Mouse (Mus musculus) hindbrain, embryonic 11.5 days (tissue): ENCODE measurements around the gene Pdzd2. TPM values are rescaled to one million over a fixed set of nuclear protein-coding genes. Genes with fewer than 3 reads are reported as not detected.

ENCODE experiments used
- ATAC-seq: fragments of 200-750 bp; cut with Nextera tagmentation; 2 replicates; pipeline ENCODE4 v1.8.0; 2017; ENCODE audit warnings: mild to moderate bottlenecking, moderate TSS enrichment, moderate library complexity; ENCODE audit not compliant: low FRiP score
- DNase-seq: peaks from one replicate; pipeline ENCODE4 v3.0.0-alpha.2; 2015; ENCODE audit warnings: low spot score
- H3K27ac ChIP-seq: fragments of 300-500 bp; sonication (generic); 2 replicates; pipeline ENCODE4 v1.5.1; 2014; ENCODE audit warnings: mild to moderate bottlenecking, low read depth, low read length
- H3K27me3 ChIP-seq: fragments of 300-500 bp; sonication (generic); 2 replicates; pipeline ENCODE4 v1.6.1; 2014; ENCODE audit warnings: mild to moderate bottlenecking, low read length, moderate library complexity, mixed read lengths; ENCODE audit not compliant: control insufficient read depth, insufficient read depth
- H3K36me3 ChIP-seq: fragments of 300-500 bp; sonication (generic); 2 replicates; pipeline ENCODE4 v1.6.1; 2014; ENCODE audit warnings: mild to moderate bottlenecking, low read length, moderate library complexity, mixed read lengths; ENCODE audit not compliant: control insufficient read depth, insufficient read depth
- H3K4me1 ChIP-seq: fragments of 300-500 bp; sonication (generic); replicated peaks from 2 replicates; pipeline ENCODE4 v1.6.1; 2014; ENCODE audit warnings: low read length, mixed read lengths; ENCODE audit not compliant: control insufficient read depth, insufficient read depth
- H3K4me2 ChIP-seq: fragments of 300-500 bp; sonication (generic); replicated peaks from 2 replicates; pipeline ENCODE4 v1.6.1; 2014; ENCODE audit warnings: mild to moderate bottlenecking, low read depth, low read length
- H3K4me3 ChIP-seq: fragments of 300-500 bp; sonication (generic); 2 replicates; pipeline ENCODE4 v1.5.1; 2014; ENCODE audit warnings: low read depth, low read length
- H3K9ac ChIP-seq: fragments of 300-500 bp; sonication (generic); 2 replicates; pipeline ENCODE4 v1.6.1; 2014; ENCODE audit warnings: low read depth, low read length
- H3K9me3 ChIP-seq: fragments of 300-500 bp; sonication (generic); 2 replicates; pipeline ENCODE4 v1.6.1; 2016; ENCODE audit warnings: low read length; ENCODE audit not compliant: control insufficient read depth
- WGBS: fragments of 180-500 bp; shearing (Covaris S2); extraction: QIAGEN DNeasy Blood & Tissue Kit; methylation state at CpG from one replicate; pipeline ENCODE4 v1.1.7; 2014; 5-methylcytosine and 5-hydroxymethylcytosine counted together
- polyA plus RNA-seq: library from polyadenylated mRNA; unstranded; fragments of >200 nt; fragmentation: Nextera tagmentation; extraction: Ambion mirVana; gene quantifications from 2 replicates; pipeline ENCODE4 v1.2.1, GENCODE M21; 2014

Pdzd2 gene
- polyA plus RNA-seq, 1 experiment from 2014 or later: 5.5 TPM

DNA sequence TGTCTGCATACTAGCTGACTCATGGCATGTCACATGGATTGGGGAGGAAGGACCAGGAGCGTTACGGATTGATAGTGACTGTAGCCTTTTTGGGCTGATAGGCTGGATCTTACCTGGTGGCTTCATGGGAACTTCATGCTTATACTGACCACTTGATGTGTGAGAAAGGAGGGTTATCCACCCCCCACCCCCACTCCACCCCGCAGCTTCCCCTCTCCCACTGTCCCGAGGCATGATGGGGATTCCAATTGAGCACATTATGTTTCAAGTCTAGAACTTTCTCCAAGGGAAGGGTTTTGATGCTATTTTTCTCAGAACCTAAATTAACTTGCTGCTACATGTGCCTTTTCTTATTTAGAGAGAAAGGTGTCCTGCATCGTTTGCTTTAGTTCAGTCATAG lies 381.3 kb downstream of the Pdzd2 start:
- WGBS: 92% methylated on average over 5 of the region's 5 CpGs
- DNase-seq (no peak), ATAC-seq (no peak)
- H3K36me3 ChIP-seq: no peaks in the 10 kb centered on the region
- no peak overlapping the region for H3K9ac ChIP-seq
- H3K9me3 ChIP-seq: no peaks in the 10 kb centered on the region
- no peak overlapping the region for H3K27ac ChIP-seq
- no peak overlapping the region for H3K4me2 ChIP-seq
- H3K4me1 ChIP-seq: no peaks in the 10 kb centered on the region
- no peaks in the 10 kb centered on the region for H3K27me3 ChIP-seq
- H3K4me3 ChIP-seq: no peak overlapping the region

DNA sequence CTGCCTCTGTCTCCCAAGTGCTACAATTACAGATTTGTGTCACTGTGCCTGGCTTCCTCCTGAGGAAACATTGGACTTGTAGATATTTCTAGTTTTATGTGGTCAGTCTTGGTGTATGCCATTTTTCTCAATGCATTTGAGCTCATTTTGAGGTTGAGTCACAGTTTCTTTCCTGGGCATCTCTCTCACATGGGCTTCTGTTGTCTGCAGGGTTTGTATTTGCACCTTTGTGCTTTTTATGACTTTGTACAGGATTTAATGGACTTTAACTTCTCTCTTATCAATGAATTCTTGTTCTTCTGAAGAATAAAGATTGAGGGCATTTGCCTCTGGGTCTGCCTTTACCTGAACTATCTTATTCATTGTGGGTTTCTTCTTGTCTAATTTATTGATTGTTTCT lies 382.3 kb downstream of the Pdzd2 start:
- Histone ChIP-seq H3K9me3 (no peaks in the 10 kb centered on the region), H3K4me3 (no peak overlapping the region), H3K4me1 (no peaks in the 10 kb centered on the region), H3K4me2 (no peak overlapping the region), H3K27ac (no peak overlapping the region), H3K36me3 (no peaks in the 10 kb centered on the region), H3K27me3 (no peaks in the 10 kb centered on the region), H3K9ac (no peak overlapping the region)
- DNase-seq (no peak), ATAC-seq (no peak)

DNA sequence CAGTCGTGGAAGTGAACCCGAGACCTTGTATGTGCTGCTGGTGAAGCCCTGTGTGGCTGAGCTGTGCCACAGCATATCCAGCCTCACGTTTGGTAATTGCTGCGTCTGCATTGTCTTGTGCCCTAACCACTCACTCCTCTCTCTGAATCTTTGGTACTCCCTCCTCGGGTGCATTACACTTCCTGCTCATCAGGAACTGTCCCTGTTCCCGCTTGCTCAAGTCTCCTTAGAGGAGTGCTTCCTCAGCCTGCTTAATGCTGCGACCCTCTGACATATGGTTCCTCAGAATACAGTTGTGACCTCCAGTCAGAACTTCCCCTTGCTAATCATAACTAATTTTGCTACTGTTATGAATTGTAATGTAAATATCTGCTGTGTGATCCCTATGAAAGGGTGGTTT lies 383.8 kb downstream of the Pdzd2 start:
- ATAC-seq (no peak), DNase-seq (no peak)
- Histone ChIP-seq H3K9me3 (no peaks in the 10 kb centered on the region), H3K4me1 (no peaks in the 10 kb centered on the region), H3K27ac (no peak overlapping the region), H3K36me3 (no peaks in the 10 kb centered on the region), H3K4me3 (no peak overlapping the region), H3K4me2 (no peak overlapping the region), H3K27me3 (no peaks in the 10 kb centered on the region), H3K9ac (no peak overlapping the region)
- WGBS: 87% methylated on average over 7 of the region's 7 CpGs

DNA sequence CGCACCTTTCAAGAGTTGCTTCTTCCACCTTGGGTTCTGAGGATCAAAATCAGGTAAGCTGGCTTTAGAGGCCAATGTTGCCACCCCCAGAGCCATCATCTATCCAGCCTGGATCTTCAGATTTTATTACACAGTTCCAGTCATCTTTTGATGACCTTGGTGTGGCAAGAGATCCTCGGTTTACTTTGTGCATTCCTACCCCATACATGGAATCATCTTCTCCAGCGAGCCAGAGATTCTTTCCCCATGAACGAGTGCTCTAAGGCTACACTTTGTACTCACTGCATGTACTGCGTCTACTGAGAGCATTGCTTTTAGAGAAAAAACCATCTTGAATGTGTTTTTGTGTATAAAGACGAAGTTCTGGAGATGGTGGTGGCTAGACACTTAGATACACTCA lies 384.5 kb downstream of the Pdzd2 start:
- ATAC-seq: no peak
- Histone ChIP-seq H3K9ac (no peak overlapping the region), H3K4me1 (no peaks in the 10 kb centered on the region), H3K4me2 (no peak overlapping the region), H3K4me3 (no peak overlapping the region), H3K36me3 (no peaks in the 10 kb centered on the region), H3K27ac (no peak overlapping the region), H3K27me3 (no peaks in the 10 kb centered on the region), H3K9me3 (no peaks in the 10 kb centered on the region)
- WGBS: 91% methylated on average over 6 of the region's 6 CpGs
- no peak for DNase-seq

DNA sequence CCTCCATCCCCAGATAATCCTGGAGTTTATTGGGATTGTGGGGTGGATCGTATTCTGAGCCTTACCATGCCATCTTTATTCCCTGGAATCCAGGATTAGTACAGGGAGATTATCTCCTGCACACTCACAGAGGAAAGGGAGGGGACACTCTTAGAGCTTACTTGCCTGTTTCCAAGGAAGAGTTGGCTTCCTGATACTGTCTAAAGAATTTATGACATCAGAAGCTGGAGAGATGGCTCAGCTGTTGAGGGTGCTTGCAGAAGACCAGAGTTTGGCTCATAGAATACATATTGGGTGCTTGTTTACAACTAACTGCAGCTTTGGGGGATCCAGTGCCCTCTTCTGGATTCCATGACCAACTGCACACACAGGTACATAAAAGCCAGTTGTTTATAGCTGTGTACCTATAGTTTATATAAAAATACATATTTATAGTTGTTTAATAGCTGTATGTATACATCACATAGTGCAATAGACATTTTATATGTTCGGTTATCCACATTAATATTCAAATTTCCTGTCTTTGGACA lies 385.4 kb downstream of the Pdzd2 start:
- H3K27me3 ChIP-seq: no peaks in the 10 kb centered on the region
- DNase-seq: no peak
- no peak overlapping the region for H3K27ac ChIP-seq
- no peaks in the 10 kb centered on the region for H3K36me3 ChIP-seq
- ATAC-seq: no peak
- WGBS: 99% methylated on average over 2 of the region's 2 CpGs
- H3K9me3 ChIP-seq: no peaks in the 10 kb centered on the region
- no peak overlapping the region for H3K4me2 ChIP-seq
- H3K4me1 ChIP-seq: no peaks in the 10 kb centered on the region
- no peak overlapping the region for H3K4me3 ChIP-seq
- H3K9ac ChIP-seq: no peak overlapping the region

DNA sequence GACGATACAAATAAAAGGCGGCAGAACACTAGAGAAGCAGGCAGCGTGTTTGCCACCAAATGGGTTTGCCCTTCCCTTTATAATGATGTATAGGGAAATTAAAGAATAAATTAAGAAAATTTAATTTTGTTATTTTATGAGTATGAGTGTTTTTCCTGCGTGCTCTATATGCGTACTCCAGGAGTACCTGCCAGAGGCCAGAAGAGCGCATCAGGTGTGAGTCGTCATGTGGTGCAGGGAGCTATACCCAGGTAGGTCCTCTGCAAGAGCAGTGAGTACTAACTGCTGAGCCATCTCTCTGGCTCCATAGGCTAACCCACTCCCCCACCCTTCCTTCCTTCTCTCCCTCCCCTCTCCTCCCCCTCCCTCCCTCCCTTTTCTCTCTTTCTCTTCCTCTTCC lies 388.3 kb downstream of the Pdzd2 start:
- 91% methylated on average over 7 of the region's 7 CpGs for WGBS
- no peak overlapping the region for H3K4me2 ChIP-seq
- H3K4me1 ChIP-seq: no peaks in the 10 kb centered on the region
- no peak overlapping the region for H3K4me3 ChIP-seq
- ATAC-seq (no peak), DNase-seq (no peak)
- H3K27ac ChIP-seq: no peak overlapping the region
- H3K9me3 ChIP-seq: no peaks in the 10 kb centered on the region
- H3K9ac ChIP-seq: no peak overlapping the region
- no peaks in the 10 kb centered on the region for H3K27me3 ChIP-seq
- H3K36me3 ChIP-seq: no peaks in the 10 kb centered on the region

DNA sequence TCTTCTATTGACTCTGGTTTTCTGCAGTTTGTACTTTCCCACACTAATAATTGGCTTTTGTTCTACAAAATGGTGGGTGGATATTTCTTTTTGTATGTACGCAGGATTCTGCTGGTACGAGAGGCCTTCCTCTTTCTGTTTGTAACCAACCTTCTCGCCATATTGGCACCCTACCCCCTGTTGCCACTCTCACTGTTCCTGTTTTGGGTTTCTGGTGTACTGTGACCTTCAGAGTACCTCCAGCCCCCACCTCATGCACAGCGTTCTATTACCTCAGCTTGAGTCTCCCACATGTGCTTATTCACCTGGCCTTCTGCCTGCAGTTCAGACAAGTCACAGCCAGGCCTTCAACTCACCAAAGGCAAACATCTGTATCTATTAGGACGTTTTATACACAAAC lies 389.9 kb downstream of the Pdzd2 start:
- Histone ChIP-seq H3K4me1 (no peaks in the 10 kb centered on the region), H3K27ac (no peak overlapping the region), H3K36me3 (no peaks in the 10 kb centered on the region), H3K27me3 (no peaks in the 10 kb centered on the region), H3K4me3 (no peak overlapping the region), H3K9me3 (no peaks in the 10 kb centered on the region), H3K4me2 (no peak overlapping the region), H3K9ac (no peak overlapping the region)
- WGBS: 87% methylated on average over 5 of the region's 5 CpGs
- DNase-seq (no peak), ATAC-seq (no peak)

DNA sequence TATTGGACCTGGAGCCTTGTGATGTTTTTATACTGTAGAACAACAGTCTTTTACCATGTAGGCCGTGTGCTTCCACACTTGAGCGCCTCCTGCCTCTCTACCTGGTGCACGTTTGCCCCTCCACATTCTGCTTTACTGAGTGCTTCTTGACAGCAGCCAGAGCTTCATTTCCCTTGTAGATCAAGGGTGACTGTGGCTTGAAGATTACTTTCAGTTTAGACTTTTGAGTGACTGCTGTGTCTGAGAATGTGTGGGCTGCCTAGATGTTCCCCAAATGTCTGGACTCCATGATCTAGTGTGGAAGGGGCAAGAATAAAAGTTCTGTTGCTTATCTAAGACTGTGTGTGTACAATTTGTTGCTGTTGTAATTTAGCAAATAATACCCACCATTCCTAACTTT lies 390.8 kb downstream of the Pdzd2 start:
- H3K9me3 ChIP-seq: no peaks in the 10 kb centered on the region
- no peak overlapping the region for H3K27ac ChIP-seq
- no peak overlapping the region for H3K4me3 ChIP-seq
- H3K4me1 ChIP-seq: no peaks in the 10 kb centered on the region
- 86% methylated on average over 3 of the region's 3 CpGs for WGBS
- H3K27me3 ChIP-seq: no peaks in the 10 kb centered on the region
- no peak overlapping the region for H3K4me2 ChIP-seq
- DNase-seq (no peak), ATAC-seq (no peak)
- no peak overlapping the region for H3K9ac ChIP-seq
- no peaks in the 10 kb centered on the region for H3K36me3 ChIP-seq

DNA sequence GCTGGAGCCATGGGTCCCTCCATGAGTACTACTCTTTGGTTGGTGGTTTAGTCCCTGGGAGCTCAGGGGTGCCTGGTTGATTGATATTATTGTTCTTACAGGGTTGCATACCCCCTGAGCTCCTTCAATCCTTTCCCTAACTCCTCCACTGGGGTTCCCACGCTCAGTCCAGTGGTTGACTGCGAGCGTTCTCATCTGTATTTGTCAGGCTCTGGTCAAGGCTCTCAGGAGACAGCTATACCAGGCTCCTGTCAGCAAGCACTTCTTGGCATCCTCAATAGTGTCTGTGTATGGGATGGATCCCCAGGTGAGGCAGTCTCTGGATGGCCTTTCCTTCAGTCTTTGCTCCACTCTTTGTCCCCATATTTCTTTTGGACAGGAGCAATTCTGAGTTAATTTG lies 392.8 kb downstream of the Pdzd2 start:
- DNase-seq (no peak), ATAC-seq (no peak)
- H3K27me3 ChIP-seq: no peaks in the 10 kb centered on the region
- H3K4me3 ChIP-seq: no peak overlapping the region
- H3K36me3 ChIP-seq: no peaks in the 10 kb centered on the region
- H3K4me2 ChIP-seq: no peak overlapping the region
- H3K9me3 ChIP-seq: no peaks in the 10 kb centered on the region
- no peak overlapping the region for H3K9ac ChIP-seq
- H3K27ac ChIP-seq: no peak overlapping the region
- no peaks in the 10 kb centered on the region for H3K4me1 ChIP-seq
- WGBS: 91% methylated on average over 3 of the region's 3 CpGs
